Mouse (Mus musculus) stomach, postnatal 0 days (tissue): ENCODE results near the gene Exosc1. TPM values are rescaled to one million over a fixed set of nuclear protein-coding genes. Genes with fewer than 3 reads are reported as not detected.

Experiments
- ATAC-seq: fragments of 200-750 bp; cut with Nextera tagmentation; 2 replicates; pipeline ENCODE4 v1.8.0; 2017; ENCODE audit not compliant: low FRiP score, low TSS enrichment
- DNase-seq: peaks from one replicate; pipeline ENCODE4 v3.0.0-alpha.2; 2016; ENCODE audit warnings: low spot score
- H3K27ac ChIP-seq: fragments of 300-500 bp; sonication (generic); replicated peaks from 2 replicates; pipeline ENCODE4 v1.5.1; 2014; ENCODE audit warnings: mild to moderate bottlenecking, control low read depth
- H3K27me3 ChIP-seq: fragments of 300-500 bp; sonication (generic); 2 replicates; pipeline ENCODE4 v1.6.1; 2014; ENCODE audit warnings: low read length; ENCODE audit not compliant: control insufficient read depth, insufficient read depth
- H3K36me3 ChIP-seq: fragments of 300-500 bp; sonication (generic); 2 replicates; pipeline ENCODE4 v1.6.1; 2014; ENCODE audit warnings: low read length, mixed read lengths; ENCODE audit not compliant: control insufficient read depth, insufficient read depth
- H3K4me1 ChIP-seq: fragments of 300-500 bp; sonication (generic); replicated peaks from 2 replicates; pipeline ENCODE4 v1.6.1; 2014; ENCODE audit warnings: antibody characterized with exemption; ENCODE audit not compliant: control insufficient read depth, insufficient read depth
- H3K4me2 ChIP-seq: fragments of 300-500 bp; sonication (generic); replicated peaks from 2 replicates; pipeline ENCODE4 v1.6.1; 2014; ENCODE audit warnings: low read depth, mild to moderate bottlenecking, control low read depth, moderate library complexity
- H3K4me3 ChIP-seq: fragments of 300-500 bp; sonication (generic); 2 replicates; pipeline ENCODE4 v1.5.1; 2014; ENCODE audit warnings: low read depth, low read length, control low read depth
- H3K9ac ChIP-seq: fragments of 300-500 bp; sonication (generic); 2 replicates; pipeline ENCODE4 v1.6.1; 2014; ENCODE audit warnings: mild to moderate bottlenecking, low read length, control low read depth, mixed read lengths
- H3K9me3 ChIP-seq: fragments of 300-500 bp; sonication (generic); 2 replicates; pipeline ENCODE4 v1.6.1; 2016; ENCODE audit warnings: low read length; ENCODE audit not compliant: control insufficient read depth
- CTCF ChIP-seq: IDR thresholded peaks from 2 replicates; pipeline ENCODE4 v1.5.1; 2016; ENCODE audit warnings: antibody characterized with exemption, low read depth, mild to moderate bottlenecking, moderate library complexity
- EP300 ChIP-seq: optimal IDR thresholded peaks from 2 replicates; pipeline ENCODE3; 2016; ENCODE audit warnings: antibody characterized with exemption
- WGBS: fragments of 180-500 bp; shearing (Covaris S2); extraction: QIAGEN DNeasy Blood & Tissue Kit; methylation state at CpG from one replicate; pipeline ENCODE4 v1.1.7; 2014; 5-methylcytosine and 5-hydroxymethylcytosine counted together
- polyA plus RNA-seq: library from polyadenylated mRNA; unstranded; fragments of >200 nt; fragmentation: Nextera tagmentation; extraction: Ambion mirVana; gene quantifications from 2 replicates; pipeline ENCODE4 v1.2.1, GENCODE M21; 2015

Gene Exosc1
- polyA plus RNA-seq, 1 experiment from 2014 or later, result 47.2 TPM

DNA sequence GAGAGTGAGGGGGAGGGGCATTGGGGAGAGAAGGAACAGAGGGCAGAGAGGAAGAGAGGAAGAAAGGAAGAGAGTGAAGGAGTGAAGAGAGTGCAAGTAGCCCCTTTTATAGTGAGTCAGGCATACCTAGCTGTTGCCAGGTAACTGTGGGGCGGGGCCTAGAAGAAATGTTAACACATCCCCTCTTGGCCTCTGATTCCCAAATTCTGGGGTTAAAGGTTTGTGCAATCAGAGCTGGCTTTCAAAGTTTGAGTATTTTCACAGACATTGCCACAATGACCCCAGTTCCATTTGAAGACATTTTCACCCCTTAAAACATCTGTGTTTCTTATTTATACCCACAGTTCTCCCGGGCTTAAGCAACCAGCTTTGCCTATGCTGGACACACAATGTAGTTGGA lies 28.0 kb downstream of the Exosc1 start:
- Histone ChIP-seq H3K4me3 (no peak overlapping the region), H3K9me3 (no peaks in the 10 kb centered on the region), H3K36me3 (no peaks in the 10 kb centered on the region), H3K27me3 (no peaks in the 10 kb centered on the region), H3K9ac (no peak overlapping the region), H3K4me1 (0 out of 2 replicates have a peak, but pooled peaks cover 3% of the 10 kb centered on the region), H3K27ac (no peak overlapping the region), H3K4me2 (no peak overlapping the region)
- WGBS, result 87% methylated on average over 2 of the region's 2 CpGs
- DNase-seq (no peak), ATAC-seq (no peak)
- no peak for TF ChIP-seq CTCF
- no peak for TF ChIP-seq EP300

DNA sequence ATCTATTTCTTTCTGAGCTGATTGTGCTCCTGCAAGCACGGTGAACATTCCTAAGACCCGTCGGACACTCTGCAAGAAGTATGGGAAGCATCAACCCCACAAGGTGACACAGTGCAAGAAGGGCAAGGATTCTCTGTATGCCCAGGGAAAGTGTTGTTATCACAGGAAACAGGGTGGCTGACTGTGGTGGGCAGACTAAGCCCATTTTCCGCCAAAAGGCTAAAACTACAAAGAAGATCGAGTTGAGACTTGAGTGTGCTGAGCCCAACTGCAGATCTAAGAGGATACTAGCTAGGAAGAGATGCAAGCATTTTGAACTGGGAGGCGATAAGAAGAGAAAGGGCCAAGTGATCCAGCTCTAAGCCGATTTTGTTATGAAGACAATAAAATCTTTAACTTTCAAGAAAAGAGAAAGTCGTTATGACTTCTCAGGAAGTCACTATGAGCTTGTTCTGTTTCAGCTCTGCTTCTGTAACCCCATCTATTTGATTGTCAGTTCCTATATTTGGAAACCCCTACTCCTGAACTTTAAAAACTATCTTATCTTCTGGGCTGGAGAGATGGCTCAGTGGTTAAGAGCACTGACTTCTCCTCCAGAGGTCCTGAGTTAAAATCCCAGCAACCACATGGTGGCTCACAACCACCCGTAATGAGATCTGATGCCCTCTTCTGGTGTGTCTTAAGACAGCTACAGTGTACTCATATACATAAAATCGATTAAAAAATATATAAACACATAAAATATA lies 30.2 kb downstream of the Exosc1 start:
- Histone ChIP-seq H3K27ac (no peak overlapping the region), H3K36me3 (no peaks in the 10 kb centered on the region), H3K4me3 (no peak overlapping the region), H3K9me3 (no peaks in the 10 kb centered on the region), H3K4me2 (no peak overlapping the region), H3K4me1 (0 out of 2 replicates have a peak, but pooled peaks cover 3% of the 10 kb centered on the region), H3K27me3 (no peaks in the 10 kb centered on the region), H3K9ac (no peak overlapping the region)
- ATAC-seq (no peak), DNase-seq (no peak)
- 79% methylated on average over 10 of the region's 10 CpGs for WGBS
- no peak for TF ChIP-seq EP300

GRCm38 (mm10) chr19:41901696-41902095 lies 31.5 kb downstream of the Exosc1 start:
- H3K4me3 ChIP-seq, result no peak overlapping the region
- no peak overlapping the region for H3K9ac ChIP-seq
- no peaks in the 10 kb centered on the region for H3K27me3 ChIP-seq
- H3K4me1 ChIP-seq, result no peaks in the 10 kb centered on the region
- H3K9me3 ChIP-seq, result no peaks in the 10 kb centered on the region
- DNase-seq (no peak), ATAC-seq (no peak)
- H3K36me3 ChIP-seq, result no peaks in the 10 kb centered on the region
- 29% methylated on average over 2 of the region's 2 CpGs for WGBS
- H3K27ac ChIP-seq, result no peak overlapping the region
- H3K4me2 ChIP-seq, result no peak overlapping the region
- no peak for TF ChIP-seq EP300
- TF ChIP-seq CTCF, result no peak

GRCm38 (mm10) chr19:41900495-41901090 lies 32.6 kb downstream of the Exosc1 start:
- Histone ChIP-seq H3K27ac (no peak overlapping the region), H3K27me3 (no peaks in the 10 kb centered on the region), H3K4me1 (no peaks in the 10 kb centered on the region), H3K9me3 (no peaks in the 10 kb centered on the region), H3K9ac (no peak overlapping the region), H3K4me2 (no peak overlapping the region), H3K36me3 (no peaks in the 10 kb centered on the region), H3K4me3 (no peak overlapping the region)
- DNase-seq (no peak), ATAC-seq (no peak)
- 85% methylated on average over 8 of the region's 8 CpGs for WGBS
- TF ChIP-seq EP300, result no peak
- TF ChIP-seq CTCF, result no peak

GRCm38 (mm10) chr19:41898860-41899259 lies 34.4 kb downstream of the Exosc1 start:
- Histone ChIP-seq H3K4me3 (no peak overlapping the region), H3K27me3 (no peaks in the 10 kb centered on the region), H3K4me2 (no peak overlapping the region), H3K4me1 (0 out of 2 replicates have a peak, but pooled peaks cover 3% of the 10 kb centered on the region), H3K36me3 (no peaks in the 10 kb centered on the region), H3K9me3 (no peaks in the 10 kb centered on the region), H3K27ac (no peak overlapping the region), H3K9ac (no peak overlapping the region)
- ATAC-seq (no peak), DNase-seq (no peak)
- 50% methylated on average over 4 of the region's 4 CpGs for WGBS
- TF ChIP-seq CTCF (peak; percentile 87), EP300 (no peak)

- H3K9me3 ChIP-seq, result no peaks in the 10 kb centered on the region
- H3K27me3 ChIP-seq, result no peaks in the 10 kb centered on the region
- H3K36me3 ChIP-seq, result no peaks in the 10 kb centered on the region
- no peak overlapping the region for H3K9ac ChIP-seq
- 13% methylated on average over 18 of the region's 18 CpGs for WGBS
- H3K4me1 ChIP-seq, result 0 out of 2 replicates have a peak, but pooled peaks cover 3% of the 10 kb centered on the region
- H3K4me2 ChIP-seq, result peak overlapping the region; percentile 85
- TF ChIP-seq EP300 (no peak), CTCF (no peak)
- H3K4me3 ChIP-seq, result peak overlapping the region; percentile 70
- DNase-seq (no peak), ATAC-seq (peak; percentile 36)
- no peak overlapping the region for H3K27ac ChIP-seq
Observed at GRCm38 (mm10) chr19:41896319-41896711, 36.9 kb downstream of the Exosc1 start.
